Mouse (Mus musculus): ENCODE measurements around the gene Cd82. TPM values are rescaled to one million over a fixed set of nuclear protein-coding genes. Genes with fewer than 3 reads are reported as not detected.

Cd82 gene
- total RNA-seq (2023) = 100 to 1,000 TPM; 186 to 196 TPM

GRCm38 (mm10) chr2:93462760-93463159 is at the start of gene Cd82:
Gene Cd82, minus strand, starts transcription at chr2:93463140.

Other genes starting within 250 kb of the Cd82 start
- gene Tspan18, start 128.6 kb downstream of the Cd82 start, total RNA-seq (2023) = under 1 TPM in 1 of 2 experiments, not detected in 1; 0.29 TPM
- gene Gm10803, start 97.4 kb upstream of the Cd82 start, total RNA-seq (2023) = not detected
- gene Alx4, start 179.2 kb upstream of the Cd82 start, total RNA-seq (2023) = not detected

Data from T-cell, adult 66 days (primary cell).